Mouse (Mus musculus): ENCODE data around the gene Mfng.

Mfng gene

GRCm38 (mm10) chr15:78712335-78713258 lies 60.7 kb downstream of the Mfng start:
- DNase-seq, result no peak

- no peak for DNase-seq
Observed at GRCm38 (mm10) chr15:78711935-78712334, 61.3 kb downstream of the Mfng start.

GRCm38 (mm10) chr15:78710634-78711033 lies 62.6 kb downstream of the Mfng start:
- no peak for DNase-seq

- DNase-seq, result no peak
Observed at GRCm38 (mm10) chr15:78709767-78710166, 63.5 kb downstream of the Mfng start.

GRCm38 (mm10) chr15:78706630-78707029 lies 66.6 kb downstream of the Mfng start:
- no peak for DNase-seq

Measured in cerebellum, adult 9-11 months (tissue).